Mouse (Mus musculus) C2C12 (cell line): ENCODE results near the gene Hps6. TPM values are rescaled to one million over a fixed set of nuclear protein-coding genes. Genes with fewer than 3 reads are reported as not detected.
A peak's percentile ranks its signal among the peaks of the same experiment; 100 is the strongest.

Experiments used
- H3K27me3 ChIP-seq: one replicate; pipeline ENCODE4 v1.6.1; 2011; ENCODE audit not compliant: control insufficient read depth, insufficient read depth, insufficient read length
- H3K36me3 ChIP-seq: one replicate; pipeline ENCODE4 v1.6.1; 2011; ENCODE audit not compliant: control insufficient read depth, insufficient read depth
- H3K4me3 ChIP-seq: one replicate; pipeline ENCODE4 v1.5.1; 2011; ENCODE audit warnings: mild to moderate bottlenecking, control low read depth; ENCODE audit not compliant: poor library complexity, insufficient read depth, severe bottlenecking
- H3K79me2 ChIP-seq: one replicate; pipeline ENCODE4 v1.6.1; 2011; ENCODE audit not compliant: control insufficient read depth, insufficient read depth
- H3K79me3 ChIP-seq: one replicate; pipeline ENCODE4 v1.6.1; 2011; ENCODE audit warnings: low read depth, control low read depth
- H3ac ChIP-seq: one replicate; pipeline ENCODE3; 2011; ENCODE audit warnings: low read depth; ENCODE audit not compliant: control insufficient read depth, insufficient read length
- CEBPB ChIP-seq: IDR thresholded peaks from one replicate; pipeline ENCODE4 v1.6.1; 2011; ENCODE audit warnings: low read depth, mild to moderate bottlenecking, control low read depth, moderate library complexity
- CTCF ChIP-seq: IDR thresholded peaks from one replicate; pipeline ENCODE4 v1.5.1; 2011; ENCODE audit not compliant: control insufficient read depth, insufficient read depth, insufficient read length
- FOSL1 ChIP-seq: IDR thresholded peaks from one replicate; pipeline ENCODE4 v1.8.0; 2011; ENCODE audit warnings: mild to moderate bottlenecking, low read length; ENCODE audit not compliant: poor library complexity, insufficient read depth, severe bottlenecking
- MAX ChIP-seq: IDR thresholded peaks from one replicate; pipeline ENCODE4 v1.6.1; 2011; ENCODE audit warnings: mild to moderate bottlenecking, control low read depth
- MYOD1 ChIP-seq: IDR thresholded peaks from one replicate; pipeline ENCODE4 v1.6.1; 2011; ENCODE audit warnings: low read depth; ENCODE audit not compliant: control insufficient read depth, insufficient read length
- MYOG ChIP-seq: IDR thresholded peaks from one replicate; pipeline ENCODE4 v1.6.1; 2011; ENCODE audit not compliant: control insufficient read depth, insufficient read length; ENCODE audit errors: extremely low read depth
- USF1 ChIP-seq: IDR thresholded peaks from one replicate; pipeline ENCODE4 v1.6.1; 2011; ENCODE audit warnings: low read depth, mild to moderate bottlenecking, control low read depth, moderate library complexity
- polyA plus RNA-seq: library from polyadenylated mRNA; unstranded; fragments of >200 nt; fragmentation: generic; extraction: Trizol; gene quantifications from one replicate; pipeline ENCODE4 v1.2.1, GENCODE M21; 2012; ENCODE audit warnings: missing spikeins

Hps6 gene
- polyA plus RNA-seq, 1 experiment = 14.6 TPM

DNA sequence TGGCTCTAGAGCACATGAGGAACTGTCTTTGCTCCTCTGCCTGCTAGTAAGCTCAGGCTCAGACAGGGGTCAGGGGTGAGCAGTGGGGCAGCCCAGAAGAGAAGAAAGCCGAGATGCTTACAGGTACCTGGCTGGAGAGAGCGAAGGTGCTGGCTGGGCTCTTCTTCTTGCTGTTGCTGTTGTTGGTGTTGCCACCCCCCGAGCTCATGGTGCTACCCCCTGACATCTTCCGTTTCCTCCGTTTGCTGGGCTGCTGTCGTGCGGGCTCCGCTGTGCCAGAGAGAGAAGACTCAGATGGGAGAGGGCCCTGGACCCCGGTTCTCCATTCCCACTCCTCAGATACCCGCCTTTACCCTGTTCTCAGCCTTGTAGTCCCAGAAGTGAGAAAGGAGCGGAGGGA is 30.6 kb downstream of the Hps6 start:
- TF ChIP-seq MYOD1 (no peak), CTCF (no peak), CEBPB (no peak), MAX (no peak), FOSL1 (no peak), MYOG (no peak), USF1 (no peak)
- Histone ChIP-seq H3K79me2 (peaks cover 36% of the 10 kb centered on the region), H3ac (no peak overlapping the region), H3K4me3 (no peak overlapping the region), H3K27me3 (no peaks in the 10 kb centered on the region), H3K79me3 (peaks cover 30% of the 10 kb centered on the region), H3K36me3 (peaks cover 52% of the 10 kb centered on the region)

GRCm38 (mm10) chr19:46035971-46036370 is 32.7 kb downstream of the Hps6 start:
- H3K36me3 ChIP-seq = peaks cover 51% of the 10 kb centered on the region
- no peak for TF ChIP-seq MYOG
- TF ChIP-seq MAX = no peak
- no peak for TF ChIP-seq USF1
- TF ChIP-seq CEBPB = no peak
- no peak for TF ChIP-seq CTCF
- no peak for TF ChIP-seq MYOD1
- H3K4me3 ChIP-seq = no peak overlapping the region
- H3K79me2 ChIP-seq = peaks cover 53% of the 10 kb centered on the region
- peaks cover 35% of the 10 kb centered on the region for H3K79me3 ChIP-seq
- no peaks in the 10 kb centered on the region for H3K27me3 ChIP-seq
- H3ac ChIP-seq = no peak overlapping the region

GRCm38 (mm10) chr19:46036477-46037242 is 33.4 kb downstream of the Hps6 start:
- Histone ChIP-seq H3K79me2 (peaks cover 60% of the 10 kb centered on the region), H3K36me3 (peaks cover 44% of the 10 kb centered on the region), H3K4me3 (no peak overlapping the region), H3ac (no peak overlapping the region), H3K27me3 (no peaks in the 10 kb centered on the region), H3K79me3 (peaks cover 42% of the 10 kb centered on the region)
- no peak for TF ChIP-seq MYOD1
- no peak for TF ChIP-seq CTCF
- TF ChIP-seq USF1 = no peak
- no peak for TF ChIP-seq FOSL1
- no peak for TF ChIP-seq MAX
- no peak for TF ChIP-seq MYOG
- TF ChIP-seq CEBPB = no peak

GRCm38 (mm10) chr19:46037243-46037924 is 34.1 kb downstream of the Hps6 start:
- H3K79me3 ChIP-seq = peaks cover 46% of the 10 kb centered on the region
- H3K79me2 ChIP-seq = peaks cover 67% of the 10 kb centered on the region
- TF ChIP-seq FOSL1 = no peak
- no peak for TF ChIP-seq CEBPB
- no peak for TF ChIP-seq MAX
- TF ChIP-seq CTCF = no peak
- no peak for TF ChIP-seq MYOG
- peaks cover 37% of the 10 kb centered on the region for H3K36me3 ChIP-seq
- H3K4me3 ChIP-seq = no peak overlapping the region
- no peak overlapping the region for H3ac ChIP-seq
- H3K27me3 ChIP-seq = no peaks in the 10 kb centered on the region

DNA sequence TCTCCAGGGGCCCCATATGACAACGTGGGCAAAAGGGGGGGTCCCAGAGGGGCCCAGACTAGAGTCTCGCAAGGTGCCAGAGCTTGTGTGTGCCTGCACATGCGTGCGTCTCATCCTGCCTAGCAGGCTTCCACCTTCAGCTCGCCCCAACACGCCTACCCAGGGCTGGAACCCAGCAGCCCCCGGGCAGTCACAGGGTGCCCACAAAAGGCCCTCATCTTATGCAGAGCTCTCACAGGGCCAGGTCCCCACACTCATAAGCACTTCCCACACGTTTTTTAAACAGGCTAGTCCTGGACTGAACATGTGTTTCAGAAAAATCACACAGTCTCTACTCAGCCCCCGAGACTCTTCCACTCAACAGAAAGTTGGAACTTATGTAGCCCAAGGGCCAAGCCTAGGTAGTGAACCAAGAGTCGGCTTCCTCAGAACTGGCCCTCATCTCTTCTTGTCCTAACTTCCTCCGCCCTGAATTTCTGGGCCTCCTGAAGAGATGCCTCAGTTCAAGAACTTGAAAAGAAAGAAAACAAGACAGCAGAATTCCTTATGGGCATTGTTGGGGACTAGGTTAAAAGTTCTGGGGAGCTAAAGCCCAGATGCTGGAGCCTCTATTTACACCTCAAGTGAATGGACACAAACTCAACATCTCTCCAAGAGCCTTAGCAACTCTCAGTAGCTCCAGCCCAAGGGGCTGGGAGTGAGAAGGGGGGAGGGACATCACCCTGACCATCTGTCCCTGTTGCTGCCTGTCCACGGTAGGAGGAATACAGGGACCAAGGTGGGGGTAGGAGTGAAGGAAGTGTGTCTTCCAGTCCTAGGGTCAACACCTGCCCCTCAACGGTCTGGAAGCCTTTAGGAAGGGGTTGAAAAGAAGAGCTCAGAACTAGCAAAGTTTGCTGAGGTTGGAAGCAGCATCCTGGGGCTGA is 34.9 kb downstream of the Hps6 start:
- no peak for TF ChIP-seq USF1
- TF ChIP-seq CTCF = no peak
- TF ChIP-seq CEBPB = no peak
- TF ChIP-seq MYOG = no peak
- TF ChIP-seq MAX = no peak
- no peak for TF ChIP-seq MYOD1
- no peak for TF ChIP-seq FOSL1
- Histone ChIP-seq H3K27me3 (no peaks in the 10 kb centered on the region), H3K36me3 (peaks cover 31% of the 10 kb centered on the region), H3K79me2 (peaks cover 75% of the 10 kb centered on the region), H3K4me3 (peak overlapping the region; percentile 36), H3K79me3 (peaks cover 54% of the 10 kb centered on the region), H3ac (peak overlapping the region; percentile 64)
